Mouse (Mus musculus) C2C12 (cell line): Measurements from ENCODE around the gene Kalrn.

Source experiments
- CTCF ChIP-seq: IDR thresholded peaks from one replicate; pipeline ENCODE4 v1.5.1; 2011; ENCODE audit not compliant: control insufficient read depth, insufficient read depth, insufficient read length
- MAX ChIP-seq: IDR thresholded peaks from one replicate; pipeline ENCODE4 v1.6.1; 2011; ENCODE audit warnings: mild to moderate bottlenecking, control low read depth
- MYOD1 ChIP-seq: IDR thresholded peaks from one replicate; pipeline ENCODE4 v1.6.1; 2011; ENCODE audit warnings: low read depth; ENCODE audit not compliant: control insufficient read depth, insufficient read length

DNA sequence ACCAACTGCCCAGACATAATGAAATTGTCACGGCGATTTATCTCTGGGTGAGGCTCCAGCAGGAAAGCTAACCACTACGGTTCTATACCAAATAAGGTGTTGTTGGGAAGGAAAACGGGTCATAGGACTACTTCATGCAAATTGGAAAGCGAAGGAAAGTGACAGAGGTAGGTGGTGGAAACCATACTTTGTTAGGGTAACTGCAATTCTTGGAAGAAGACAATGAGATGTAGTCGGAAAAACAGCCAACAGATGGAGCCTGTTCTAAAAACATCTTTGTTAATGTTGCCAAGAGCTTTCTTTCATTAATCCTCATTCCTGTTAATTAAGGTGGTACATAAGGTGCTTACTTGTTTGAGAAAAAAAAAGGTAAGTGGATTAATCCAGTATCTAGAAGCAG lies 533.1 kb downstream of the Kalrn start:
- TF ChIP-seq MYOD1, result no peak
- TF ChIP-seq CTCF, result no peak
- no peak for TF ChIP-seq MAX
